Mouse (Mus musculus): Measurements from ENCODE around the gene Rabac1. TPM values are rescaled to one million over a fixed set of nuclear protein-coding genes. Genes with fewer than 3 reads are reported as not detected.

Rabac1 gene
- total and polyA plus RNA-seq, 3 experiments = 223 to 240 TPM; not detected in 1

DNA sequence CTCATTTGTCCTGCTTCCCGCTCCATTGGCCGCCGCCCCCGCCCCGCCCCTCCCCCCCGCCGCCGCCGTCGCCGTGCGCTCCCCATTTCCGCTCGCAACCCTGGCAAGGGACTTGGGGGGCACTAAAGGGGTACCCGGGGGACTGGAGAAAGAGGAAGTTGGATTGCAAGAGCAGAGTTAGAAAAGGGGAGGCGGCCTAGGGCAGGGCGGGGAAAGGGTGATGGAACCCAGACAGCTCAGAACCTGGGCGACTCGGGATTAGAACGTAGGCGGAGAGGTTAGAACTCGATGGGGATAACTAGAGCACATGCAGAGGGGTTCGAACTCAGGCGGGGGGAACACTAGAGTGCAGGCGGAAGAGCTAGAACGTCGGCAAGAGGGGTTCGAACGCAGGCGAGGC lies 18.1 kb downstream of the Rabac1 start (continued):
- no peak for TF ChIP-seq KAT2A (conservative IDR thresholded peaks at IDR 0.05; ENCODE audit: low read depth, low read length)

DNA sequence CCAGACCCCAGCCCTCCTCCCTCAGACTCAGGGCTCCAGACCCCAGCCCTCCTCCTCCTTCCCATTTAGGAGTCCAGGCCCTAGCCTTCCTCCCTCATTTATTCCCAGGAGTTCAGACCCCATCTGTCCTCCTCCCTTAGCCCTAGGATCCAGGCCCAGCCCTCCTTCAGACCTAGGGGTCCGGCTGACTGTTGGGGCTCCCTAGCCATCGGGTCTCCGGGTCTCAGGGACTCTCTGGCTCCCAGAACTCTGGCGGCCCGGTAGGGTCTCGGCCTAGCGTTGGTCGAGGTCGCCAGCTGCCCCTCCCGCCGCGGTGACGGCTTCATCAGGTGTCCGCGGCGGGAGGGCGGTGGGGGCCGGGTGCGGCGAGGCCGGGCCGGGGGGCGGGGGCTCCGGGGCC lies 18.6 kb downstream of the Rabac1 start:
- Histone ChIP-seq H3K27me3 (ENCODE audit: control insufficient read depth in 1 of 2, insufficient read depth in 2 of 2, low read length in 2 of 2) (no peaks in the 10 kb centered on the region), H3K4me1 (ENCODE audit: control insufficient read depth in 1 of 2, insufficient read depth in 2 of 2, low read length in 2 of 2) (peaks cover 6 to 12% of the 10 kb centered on the region in 2 experiments), H3K4me3 (ENCODE audit: control insufficient read depth in 1 of 2, insufficient read depth in 1 of 2, low read depth in 2 of 2, low read length in 2 of 2) (peak overlapping the region; percentile 82 to 89), H3K27ac (ENCODE audit: control insufficient read depth, low read depth, low read length) (peak overlapping the region; percentile 86), H3K36me3 (ENCODE audit: control insufficient read depth in 1 of 2, insufficient read depth in 2 of 2, low read length in 2 of 2) (peaks cover 0 to 7% of the 10 kb centered on the region in 2 experiments; a peak in 2 of 4 replicates), H3K79me2 (ENCODE audit: control insufficient read depth, insufficient read depth, low read length, poor library complexity) (peaks cover 7% of the 10 kb centered on the region), H3K9ac (ENCODE audit: control insufficient read depth, low read depth, low read length, poor library complexity, severe bottlenecking) (peak overlapping the region; percentile 100), H3K9me3 (replicated peaks; ENCODE audit: insufficient read depth, low read length) (no peaks in the 10 kb centered on the region)
- TF ChIP-seq MAX (IDR thresholded peaks at IDR 0.05; ENCODE audit: low read length) = no peak
- no peak for TF ChIP-seq BHLHE40 (IDR thresholded peaks at IDR 0.05; ENCODE audit: borderline replicate concordance, low read depth, low read length)
- TF ChIP-seq HCFC1 (IDR thresholded peaks at IDR 0.05; ENCODE audit: low read depth, low read length) = no peak
- no peak for TF ChIP-seq SIN3A (IDR thresholded peaks at IDR 0.05; ENCODE audit: low read length)
- no peak for TF ChIP-seq POLR2A (IDR thresholded peaks at IDR 0.05; ENCODE audit: control insufficient read depth in 1 of 2, insufficient read depth in 1 of 2, low read depth in 1 of 2, low read length in 2 of 2, poor library complexity in 1 of 2)
- TF ChIP-seq MEF2A (IDR thresholded peaks at IDR 0.05; ENCODE audit: extremely low read depth, insufficient replicate concordance, low read depth, low read length, poor library complexity, severe bottlenecking) = no peak
- no peak for DNase-seq (ENCODE audit: low read depth, low spot score)

DNA sequence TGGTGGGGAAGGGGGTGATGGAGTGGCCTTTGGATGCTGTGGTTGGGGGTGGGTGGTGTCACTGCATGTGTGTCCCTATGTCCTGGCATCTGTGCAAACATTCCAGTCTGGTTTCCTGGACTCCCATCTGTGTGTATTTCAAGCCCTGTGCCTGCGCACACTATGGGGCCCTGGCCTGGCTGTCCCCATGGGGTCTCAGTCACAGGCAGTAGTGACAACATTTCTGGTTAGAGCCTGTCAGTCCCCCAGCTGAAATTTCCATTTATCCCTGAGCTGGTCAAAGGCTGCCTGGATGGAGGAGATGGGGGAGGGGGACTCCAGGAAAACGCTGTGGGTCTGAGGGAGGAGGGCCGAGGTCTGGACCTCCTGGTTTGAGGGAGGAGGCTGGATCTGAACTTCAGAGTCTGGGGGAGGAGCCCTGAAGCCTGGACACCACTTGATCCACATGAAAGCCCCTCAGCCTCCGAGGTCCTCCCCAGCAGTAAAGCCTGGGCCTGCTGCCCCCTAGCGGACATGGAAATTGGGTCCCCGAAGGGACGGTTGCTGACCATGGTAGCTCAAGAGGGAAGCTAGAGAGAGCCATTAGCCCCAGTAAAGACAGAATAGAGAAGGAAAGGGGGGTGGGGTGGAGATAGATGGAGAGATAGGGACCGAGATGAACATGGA lies 22.5 kb downstream of the Rabac1 start:
- Histone ChIP-seq H3K27ac (ENCODE audit: control insufficient read depth, low read depth, low read length) (no peak overlapping the region), H3K4me3 (ENCODE audit: control insufficient read depth in 1 of 2, insufficient read depth in 1 of 2, low read depth in 2 of 2, low read length in 2 of 2) (no peak overlapping the region), H3K9ac (ENCODE audit: control insufficient read depth, low read depth, low read length, poor library complexity, severe bottlenecking) (no peak overlapping the region), H3K27me3 (ENCODE audit: control insufficient read depth in 1 of 2, insufficient read depth in 2 of 2, low read length in 2 of 2) (no peaks in the 10 kb centered on the region), H3K79me2 (ENCODE audit: control insufficient read depth, insufficient read depth, low read length, poor library complexity) (peaks cover 7% of the 10 kb centered on the region), H3K4me1 (ENCODE audit: control insufficient read depth in 1 of 2, insufficient read depth in 2 of 2, low read length in 2 of 2) (0 out of 4 replicates have a peak, but pooled peaks cover 0 to 4% of the 10 kb centered on the region in 2 experiments), H3K9me3 (replicated peaks; ENCODE audit: insufficient read depth, low read length) (no peaks in the 10 kb centered on the region), H3K36me3 (ENCODE audit: control insufficient read depth in 1 of 2, insufficient read depth in 2 of 2, low read length in 2 of 2) (no peaks in the 10 kb centered on the region)
- peak; percentile 82 for TF ChIP-seq SMC3 (IDR thresholded peaks at IDR 0.05; ENCODE audit: low read depth, low read length)
- TF ChIP-seq CTCF (IDR thresholded peaks at IDR 0.05 in 2 of 3, conservative IDR thresholded peaks at IDR 0.05 in 1 of 3; ENCODE audit: control insufficient read depth in 1 of 3, insufficient read depth in 1 of 3, low read depth in 2 of 3, low read length in 3 of 3, poor library complexity in 1 of 3, severe bottlenecking in 1 of 3) = peak; percentile 87 to 96 (median 88)
- TF ChIP-seq ZC3H11A (IDR thresholded peaks at IDR 0.05; ENCODE audit: low read depth, low read length) = peak; percentile 33
- TF ChIP-seq RAD21 (IDR thresholded peaks at IDR 0.05; ENCODE audit: low read depth, low read length) = peak; percentile 69
- TF ChIP-seq SIN3A (IDR thresholded peaks at IDR 0.05; ENCODE audit: low read length) = peak; percentile 85
- no peak for TF ChIP-seq POLR2AphosphoS2 (IDR thresholded peaks at IDR 0.05; ENCODE audit: low read length)
- TF ChIP-seq MXI1 (IDR thresholded peaks at IDR 0.05; ENCODE audit: low read depth, low read length) = peak; percentile 28; the same call in 1 of the 2 replicates
- peak; percentile 50; the same call in 1 of the 2 replicates for TF ChIP-seq MAZ (IDR thresholded peaks at IDR 0.05; ENCODE audit: low read depth, low read length)
- no peak for TF ChIP-seq MAFK (IDR thresholded peaks at IDR 0.05; ENCODE audit: borderline replicate concordance, low read depth, low read length)
- TF ChIP-seq MEF2A (IDR thresholded peaks at IDR 0.05; ENCODE audit: extremely low read depth, insufficient replicate concordance, low read depth, low read length, poor library complexity, severe bottlenecking) = no peak
- peak; percentile 81 for DNase-seq (ENCODE audit: low read depth, low spot score)
